Mouse (Mus musculus): ENCODE results near the gene Cpne7. TPM values are rescaled to one million over a fixed set of nuclear protein-coding genes. Genes with fewer than 3 reads are reported as not detected.

Cpne7 gene
- polyA plus RNA-seq, 1 experiment: 3.1 TPM

GRCm38 (mm10) chr8:123126193-123126816, 9.1 kb downstream of the Cpne7 start:
- no peak for DNase-seq
- Histone ChIP-seq H3K4me1 (replicated peaks; ENCODE audit: control insufficient read depth, insufficient read depth, low read length) (no peaks in the 10 kb centered on the region), H3K27me3 (ENCODE audit: control insufficient read depth, insufficient read depth, low read length) (no peaks in the 10 kb centered on the region), H3K36me3 (ENCODE audit: control insufficient read depth, insufficient read depth, low read length) (no peaks in the 10 kb centered on the region), H3K4me3 (ENCODE audit: control insufficient read depth, insufficient read depth, low read length) (no peak overlapping the region), H3K27ac (ENCODE audit: control insufficient read depth, insufficient read depth, low read length) (no peak overlapping the region)
- no peak for TF ChIP-seq CTCF (IDR thresholded peaks at IDR 0.05; ENCODE audit: borderline replicate concordance, control insufficient read depth, extremely low read depth, insufficient read depth, low read length, poor library complexity)
- no peak for TF ChIP-seq POLR2A (IDR thresholded peaks at IDR 0.05; ENCODE audit: control insufficient read depth, extremely low read depth, insufficient read depth, low read length, poor library complexity)
- 26% methylated on average over 19 of the region's 19 CpGs for WGBS

DNA sequence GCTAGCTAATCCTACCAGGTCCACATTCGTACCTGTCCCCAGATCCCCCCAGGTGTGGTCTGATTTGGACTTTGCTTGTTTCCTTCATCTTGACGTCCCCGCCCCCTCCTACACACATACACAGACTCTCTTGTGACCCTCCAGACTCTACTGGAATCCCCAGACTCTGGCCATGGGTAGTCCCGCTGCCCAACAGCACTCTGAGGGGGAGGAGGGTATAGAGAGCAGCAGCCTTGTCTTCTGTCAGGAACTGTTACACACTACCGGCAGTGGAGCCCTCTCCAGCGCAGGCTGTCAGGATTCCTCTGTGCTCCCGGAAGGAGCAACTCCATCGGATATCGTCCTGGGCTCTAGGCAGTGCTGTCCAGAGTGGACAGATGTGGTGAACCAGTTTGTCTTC, 13.9 kb downstream of the Cpne7 start:
- Histone ChIP-seq H3K4me3 (ENCODE audit: control insufficient read depth, insufficient read depth, low read length) (no peak overlapping the region), H3K27ac (ENCODE audit: control insufficient read depth, insufficient read depth, low read length) (no peak overlapping the region), H3K27me3 (ENCODE audit: control insufficient read depth, insufficient read depth, low read length) (no peaks in the 10 kb centered on the region), H3K36me3 (ENCODE audit: control insufficient read depth, insufficient read depth, low read length) (no peaks in the 10 kb centered on the region), H3K4me1 (replicated peaks; ENCODE audit: control insufficient read depth, insufficient read depth, low read length) (no peaks in the 10 kb centered on the region)
- WGBS: 62% methylated on average over 9 of the region's 9 CpGs
- no peak for DNase-seq
- TF ChIP-seq POLR2A (IDR thresholded peaks at IDR 0.05; ENCODE audit: control insufficient read depth, extremely low read depth, insufficient read depth, low read length, poor library complexity) (no peak), CTCF (IDR thresholded peaks at IDR 0.05; ENCODE audit: borderline replicate concordance, control insufficient read depth, extremely low read depth, insufficient read depth, low read length, poor library complexity) (no peak)

DNA sequence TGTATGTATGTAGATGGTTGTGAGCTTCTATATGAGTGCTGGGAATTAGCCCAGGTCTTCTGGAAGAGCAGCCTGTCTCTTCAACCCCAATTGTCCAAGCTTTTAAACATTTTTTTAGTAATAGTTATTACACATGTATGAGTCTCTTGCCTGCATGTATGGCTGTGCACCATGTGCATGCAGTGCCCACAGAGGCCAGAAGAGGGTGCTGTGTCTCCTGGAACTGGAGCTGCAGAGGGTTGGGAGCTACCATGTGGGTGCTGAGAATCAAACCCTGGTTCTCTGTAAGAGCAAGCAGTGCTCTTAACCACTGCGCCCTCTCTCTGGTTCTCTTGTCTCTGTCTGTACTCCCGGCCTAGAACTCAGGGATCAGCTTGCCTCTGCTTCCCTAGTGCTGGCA, 15.8 kb downstream of the Cpne7 start:
- no peak for TF ChIP-seq POLR2A (IDR thresholded peaks at IDR 0.05; ENCODE audit: control insufficient read depth, extremely low read depth, insufficient read depth, low read length, poor library complexity)
- no peak for TF ChIP-seq CTCF (IDR thresholded peaks at IDR 0.05; ENCODE audit: borderline replicate concordance, control insufficient read depth, extremely low read depth, insufficient read depth, low read length, poor library complexity)
- H3K36me3 ChIP-seq (ENCODE audit: control insufficient read depth, insufficient read depth, low read length): no peaks in the 10 kb centered on the region
- H3K27ac ChIP-seq (ENCODE audit: control insufficient read depth, insufficient read depth, low read length): no peak overlapping the region
- WGBS: 100% methylated on average over 2 of the region's 2 CpGs
- no peaks in the 10 kb centered on the region for H3K4me1 ChIP-seq (replicated peaks; ENCODE audit: control insufficient read depth, insufficient read depth, low read length)
- DNase-seq: no peak
- no peaks in the 10 kb centered on the region for H3K27me3 ChIP-seq (ENCODE audit: control insufficient read depth, insufficient read depth, low read length)
- no peak overlapping the region for H3K4me3 ChIP-seq (ENCODE audit: control insufficient read depth, insufficient read depth, low read length)

- TF ChIP-seq POLR2A (IDR thresholded peaks at IDR 0.05; ENCODE audit: control insufficient read depth, extremely low read depth, insufficient read depth, low read length, poor library complexity) (no peak), CTCF (IDR thresholded peaks at IDR 0.05; ENCODE audit: borderline replicate concordance, control insufficient read depth, extremely low read depth, insufficient read depth, low read length, poor library complexity) (no peak)
- Histone ChIP-seq H3K4me1 (replicated peaks; ENCODE audit: control insufficient read depth, insufficient read depth, low read length) (no peaks in the 10 kb centered on the region), H3K27ac (ENCODE audit: control insufficient read depth, insufficient read depth, low read length) (no peak overlapping the region), H3K36me3 (ENCODE audit: control insufficient read depth, insufficient read depth, low read length) (no peaks in the 10 kb centered on the region), H3K27me3 (ENCODE audit: control insufficient read depth, insufficient read depth, low read length) (no peaks in the 10 kb centered on the region), H3K4me3 (ENCODE audit: control insufficient read depth, insufficient read depth, low read length) (no peak overlapping the region)
- WGBS: 90% methylated on average over 11 of the region's 11 CpGs
- no peak for DNase-seq
These were observed 17.1 kb downstream of the Cpne7 start for GRCm38 (mm10) chr8:123134149-123134713.

- WGBS: 68% methylated on average over 7 of the region's 7 CpGs
- no peak for DNase-seq
- no peaks in the 10 kb centered on the region for H3K36me3 ChIP-seq (ENCODE audit: control insufficient read depth, insufficient read depth, low read length)
- no peaks in the 10 kb centered on the region for H3K4me1 ChIP-seq (replicated peaks; ENCODE audit: control insufficient read depth, insufficient read depth, low read length)
- TF ChIP-seq CTCF (IDR thresholded peaks at IDR 0.05; ENCODE audit: borderline replicate concordance, control insufficient read depth, extremely low read depth, insufficient read depth, low read length, poor library complexity) (no peak), POLR2A (IDR thresholded peaks at IDR 0.05; ENCODE audit: control insufficient read depth, extremely low read depth, insufficient read depth, low read length, poor library complexity) (no peak)
- H3K27me3 ChIP-seq (ENCODE audit: control insufficient read depth, insufficient read depth, low read length): no peaks in the 10 kb centered on the region
- no peak overlapping the region for H3K27ac ChIP-seq (ENCODE audit: control insufficient read depth, insufficient read depth, low read length)
- H3K4me3 ChIP-seq (ENCODE audit: control insufficient read depth, insufficient read depth, low read length): no peak overlapping the region
These were observed 18.2 kb downstream of the Cpne7 start for GRCm38 (mm10) chr8:123135406-123135805.

GRCm38 (mm10) chr8:123135806-123136205, 18.6 kb downstream of the Cpne7 start:
- Histone ChIP-seq H3K4me3 (ENCODE audit: control insufficient read depth, insufficient read depth, low read length) (no peak overlapping the region), H3K27me3 (ENCODE audit: control insufficient read depth, insufficient read depth, low read length) (no peaks in the 10 kb centered on the region), H3K27ac (ENCODE audit: control insufficient read depth, insufficient read depth, low read length) (no peak overlapping the region), H3K4me1 (replicated peaks; ENCODE audit: control insufficient read depth, insufficient read depth, low read length) (no peaks in the 10 kb centered on the region), H3K36me3 (ENCODE audit: control insufficient read depth, insufficient read depth, low read length) (no peaks in the 10 kb centered on the region)
- TF ChIP-seq CTCF (IDR thresholded peaks at IDR 0.05; ENCODE audit: borderline replicate concordance, control insufficient read depth, extremely low read depth, insufficient read depth, low read length, poor library complexity) (no peak), POLR2A (IDR thresholded peaks at IDR 0.05; ENCODE audit: control insufficient read depth, extremely low read depth, insufficient read depth, low read length, poor library complexity) (no peak)
- 83% methylated on average over 9 of the region's 9 CpGs for WGBS
- no peak for DNase-seq

Data from thymus, adult 2 months (tissue).